Mouse (Mus musculus): Measurements from ENCODE around the gene Crat. TPM values are rescaled to one million over a fixed set of nuclear protein-coding genes. Genes with fewer than 3 reads are reported as not detected.

Crat gene
- total and polyA plus RNA-seq, 2 experiments from 2014 or later = 27.6 to 51.5 TPM

- TF ChIP-seq CTCF (IDR thresholded peaks at IDR 0.05; ENCODE audit: low read depth) = no peak
- ATAC-seq (peak; percentile 81), DNase-seq (ENCODE audit: low spot score) (peak; percentile 96)
- Histone ChIP-seq H3K36me3 (ENCODE audit: insufficient read depth, low read length) (peaks cover 23% of the 10 kb centered on the region), H3K4me2 (ENCODE audit: low read depth, low read length) (peak overlapping the region; percentile 35), H3K9me3 (ENCODE audit: low read length) (no peaks in the 10 kb centered on the region), H3K4me1 (ENCODE audit: insufficient read depth, low read length) (peaks cover 21% of the 10 kb centered on the region), H3K27me3 (ENCODE audit: insufficient read depth, low read length) (no peaks in the 10 kb centered on the region), H3K27ac (peak overlapping the region; percentile 96), H3K9ac (replicated peaks; ENCODE audit: low read length) (peak overlapping the region; percentile 49), H3K4me3 (ENCODE audit: low read length) (no peak overlapping the region)
- WGBS = 5% methylated on average over 15 of the region's 15 CpGs
Observed at GRCm38 (mm10) chr2:30441518-30442497, 26.2 kb upstream of the Crat start.

GRCm38 (mm10) chr2:30440701-30441517 is 25.3 kb upstream of the Crat start:
- H3K4me1 ChIP-seq (ENCODE audit: insufficient read depth, low read length) = peaks cover 21% of the 10 kb centered on the region
- peaks cover 23% of the 10 kb centered on the region for H3K36me3 ChIP-seq (ENCODE audit: insufficient read depth, low read length)
- no peak overlapping the region for H3K4me3 ChIP-seq (ENCODE audit: low read length)
- H3K4me2 ChIP-seq (ENCODE audit: low read depth, low read length) = peak overlapping the region; percentile 35
- WGBS = 9% methylated on average over 12 of the region's 12 CpGs
- H3K27me3 ChIP-seq (ENCODE audit: insufficient read depth, low read length) = no peaks in the 10 kb centered on the region
- peak overlapping the region; percentile 96 for H3K27ac ChIP-seq
- H3K9me3 ChIP-seq (ENCODE audit: low read length) = no peaks in the 10 kb centered on the region
- peak; percentile 90 for TF ChIP-seq CTCF (IDR thresholded peaks at IDR 0.05; ENCODE audit: low read depth)
- peak overlapping the region; percentile 49; the same call in 1 of the 2 replicates for H3K9ac ChIP-seq (replicated peaks; ENCODE audit: low read length)
- peak; percentile 67 for ATAC-seq
- peak; percentile 94 for DNase-seq (ENCODE audit: low spot score)

GRCm38 (mm10) chr2:30440211-30440700 is 24.6 kb upstream of the Crat start:
- Histone ChIP-seq H3K27me3 (ENCODE audit: insufficient read depth, low read length) (no peaks in the 10 kb centered on the region), H3K9ac (replicated peaks; ENCODE audit: low read length) (no peak overlapping the region), H3K27ac (peak overlapping the region; percentile 96), H3K4me2 (ENCODE audit: low read depth, low read length) (no peak overlapping the region), H3K4me1 (ENCODE audit: insufficient read depth, low read length) (peaks cover 21% of the 10 kb centered on the region), H3K4me3 (ENCODE audit: low read length) (no peak overlapping the region), H3K9me3 (ENCODE audit: low read length) (no peaks in the 10 kb centered on the region), H3K36me3 (ENCODE audit: insufficient read depth, low read length) (peaks cover 23% of the 10 kb centered on the region)
- ATAC-seq (no peak), DNase-seq (ENCODE audit: low spot score) (peak; percentile 34)
- TF ChIP-seq CTCF (IDR thresholded peaks at IDR 0.05; ENCODE audit: low read depth) = no peak
- WGBS = 27% methylated on average over 3 of the region's 3 CpGs

DNA sequence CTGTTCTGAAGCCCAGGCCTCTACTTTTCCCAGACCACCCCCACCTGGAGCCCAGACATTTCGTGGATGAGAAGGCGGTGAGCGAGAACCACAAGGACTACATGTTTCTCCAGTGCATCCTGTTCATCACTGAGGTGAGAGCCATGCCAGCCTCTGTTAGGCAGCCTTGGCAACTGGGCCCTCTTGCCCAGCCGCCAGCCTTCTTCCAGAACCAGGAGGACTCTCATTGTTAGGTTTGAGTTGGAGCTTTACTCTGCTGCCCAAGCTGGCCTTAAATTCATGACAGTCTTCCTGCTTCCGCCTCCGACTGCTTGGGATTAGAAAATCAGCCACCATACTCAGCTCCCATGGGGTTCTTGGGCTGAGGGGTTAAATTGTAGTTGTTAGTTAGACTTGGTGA is 24.0 kb upstream of the Crat start:
- peak overlapping the region; percentile 96; the same call in 1 of the 2 replicates for H3K27ac ChIP-seq
- H3K4me1 ChIP-seq (ENCODE audit: insufficient read depth, low read length) = peaks cover 21% of the 10 kb centered on the region
- H3K27me3 ChIP-seq (ENCODE audit: insufficient read depth, low read length) = no peaks in the 10 kb centered on the region
- DNase-seq (ENCODE audit: low spot score) = no peak
- no peak for TF ChIP-seq CTCF (IDR thresholded peaks at IDR 0.05; ENCODE audit: low read depth)
- H3K4me2 ChIP-seq (ENCODE audit: low read depth, low read length) = no peak overlapping the region
- no peak overlapping the region for H3K4me3 ChIP-seq (ENCODE audit: low read length)
- ATAC-seq = no peak
- no peaks in the 10 kb centered on the region for H3K9me3 ChIP-seq (ENCODE audit: low read length)
- no peak overlapping the region for H3K9ac ChIP-seq (replicated peaks; ENCODE audit: low read length)
- H3K36me3 ChIP-seq (ENCODE audit: insufficient read depth, low read length) = peaks cover 23% of the 10 kb centered on the region
- WGBS = 77% methylated on average over 6 of the region's 6 CpGs

- 89% methylated on average over 4 of the region's 4 CpGs for WGBS
- Histone ChIP-seq H3K9me3 (ENCODE audit: low read length) (no peaks in the 10 kb centered on the region), H3K4me1 (ENCODE audit: insufficient read depth, low read length) (peaks cover 20% of the 10 kb centered on the region), H3K27me3 (ENCODE audit: insufficient read depth, low read length) (no peaks in the 10 kb centered on the region), H3K36me3 (ENCODE audit: insufficient read depth, low read length) (peaks cover 30% of the 10 kb centered on the region), H3K27ac (no peak overlapping the region), H3K4me2 (ENCODE audit: low read depth, low read length) (no peak overlapping the region), H3K4me3 (ENCODE audit: low read length) (no peak overlapping the region), H3K9ac (replicated peaks; ENCODE audit: low read length) (no peak overlapping the region)
- ATAC-seq (no peak), DNase-seq (ENCODE audit: low spot score) (no peak)
- no peak for TF ChIP-seq CTCF (IDR thresholded peaks at IDR 0.05; ENCODE audit: low read depth)
Observed at GRCm38 (mm10) chr2:30437791-30438190, 22.2 kb upstream of the Crat start.

DNA sequence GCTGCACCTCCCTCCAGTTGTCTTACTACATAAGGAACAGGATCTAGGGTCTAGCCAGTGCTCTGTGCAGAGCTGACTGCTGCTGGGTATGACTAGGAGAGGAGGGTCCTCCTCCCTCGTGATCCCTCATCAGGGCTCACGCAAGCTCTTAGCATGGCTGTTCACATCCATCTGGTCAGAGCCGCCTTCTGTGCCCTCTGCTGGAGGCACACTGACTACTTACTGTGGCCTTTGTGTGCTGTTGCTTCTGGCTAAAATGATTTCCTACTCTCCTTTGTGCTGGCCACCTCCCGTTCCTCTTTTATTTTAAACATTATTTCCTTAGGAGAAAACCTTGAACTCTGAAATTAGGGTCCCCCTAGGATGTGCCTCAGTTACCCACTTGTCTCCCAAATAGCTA is 21.2 kb upstream of the Crat start:
- H3K36me3 ChIP-seq (ENCODE audit: insufficient read depth, low read length) = peaks cover 38% of the 10 kb centered on the region
- H3K9me3 ChIP-seq (ENCODE audit: low read length) = no peaks in the 10 kb centered on the region
- ATAC-seq (no peak), DNase-seq (ENCODE audit: low spot score) (no peak)
- H3K4me3 ChIP-seq (ENCODE audit: low read length) = no peak overlapping the region
- 75% methylated on average over 4 of the region's 4 CpGs for WGBS
- H3K9ac ChIP-seq (replicated peaks; ENCODE audit: low read length) = no peak overlapping the region
- TF ChIP-seq CTCF (IDR thresholded peaks at IDR 0.05; ENCODE audit: low read depth) = no peak
- H3K4me2 ChIP-seq (ENCODE audit: low read depth, low read length) = no peak overlapping the region
- no peaks in the 10 kb centered on the region for H3K27me3 ChIP-seq (ENCODE audit: insufficient read depth, low read length)
- H3K4me1 ChIP-seq (ENCODE audit: insufficient read depth, low read length) = peaks cover 11% of the 10 kb centered on the region; the same call in 1 of the 2 replicates
- no peak overlapping the region for H3K27ac ChIP-seq
